Mouse (Mus musculus): ENCODE results near the gene Asap2.
A peak's percentile ranks its signal among the peaks of the same experiment; 100 is the strongest.

Gene Asap2

GRCm38 (mm10) chr12:21315923-21316868 lies 325.9 kb downstream of the Asap2 start, which contains the start of gene Iah1:
Gene Iah1, plus strand, starts transcription at chr12:21316389.
- peak; percentile 67 for DNase-seq (ENCODE audit: low spot score)

- no peak for DNase-seq (ENCODE audit: low spot score)
Observed at GRCm38 (mm10) chr12:21316869-21317265, 326.6 kb downstream of the Asap2 start.

GRCm38 (mm10) chr12:21318143-21318895 lies 328.1 kb downstream of the Asap2 start:
- DNase-seq (ENCODE audit: low spot score): peak; percentile 47

All from ovary, postnatal 14 days (tissue).